Mouse (Mus musculus): Measurements from ENCODE around the gene Trpc7. TPM values are rescaled to one million over a fixed set of nuclear protein-coding genes. Genes with fewer than 3 reads are reported as not detected.

The Trpc7 gene
- polyA plus RNA-seq (2015; fragmentation: Nextera tagmentation; extraction: Ambion mirVana) = 0.20 and 0.24 TPM in 2 replicates

DNA sequence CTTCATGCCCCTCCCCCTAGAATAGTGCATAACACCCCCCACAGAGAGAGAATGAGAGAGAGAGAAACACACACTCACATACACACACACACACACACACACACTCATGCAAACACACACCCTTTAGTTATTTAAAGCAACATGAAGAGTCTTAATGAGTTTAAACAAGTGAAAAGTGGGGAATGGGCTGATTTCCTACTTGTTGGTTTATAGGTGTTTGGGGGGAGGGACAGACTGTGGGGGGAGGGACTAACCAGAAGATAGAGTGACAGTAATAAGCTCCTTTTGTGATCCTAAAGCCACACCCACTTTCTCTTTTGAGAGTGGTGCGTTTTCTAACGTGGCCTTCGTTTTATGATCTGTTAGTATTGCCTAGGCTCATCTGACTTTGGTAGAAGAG lies at the start of gene Trpc7:
TSS of gene Trpc7 (minus strand) at position 101 of the 400 bp plus-strand sequence.
- H3K4me2 ChIP-seq (replicated peaks; ENCODE audit: low read depth) = no peak within 1 kb of the TSS
- no peak for TF ChIP-seq CTCF (IDR thresholded peaks at IDR 0.05; ENCODE audit: low read depth)
- 36% methylated on average over 3 of the region's 3 CpGs for WGBS

GRCm38 (mm10) chr13:56939261-56939660 lies 43.5 kb upstream of the Trpc7 start:
- H3K27me3 ChIP-seq (replicated peaks; ENCODE audit: control insufficient read depth, insufficient read depth, low read length) = no peaks in the 10 kb centered on the region
- TF ChIP-seq CTCF (IDR thresholded peaks at IDR 0.05; ENCODE audit: low read depth) = no peak
- ATAC-seq = no peak
- H3K4me3 ChIP-seq (ENCODE audit: low read depth, low read length) = no peak overlapping the region
- no peak overlapping the region for H3K9ac ChIP-seq (ENCODE audit: low read depth, low read length)
- no peak overlapping the region for H3K4me2 ChIP-seq (replicated peaks; ENCODE audit: low read depth)
- H3K4me1 ChIP-seq (replicated peaks; ENCODE audit: control insufficient read depth, insufficient read depth, low read length) = no peaks in the 10 kb centered on the region
- H3K9me3 ChIP-seq (ENCODE audit: control insufficient read depth) = no peaks in the 10 kb centered on the region
- H3K27ac ChIP-seq (ENCODE audit: low read depth, low read length) = no peak overlapping the region
- H3K36me3 ChIP-seq (ENCODE audit: control insufficient read depth, insufficient read depth) = no peaks in the 10 kb centered on the region
- 77% methylated on average over 11 of the region's 11 CpGs for WGBS

More for the DNA sequence above, at the start of gene Trpc7:
- H3K36me3 ChIP-seq (ENCODE audit: control insufficient read depth, insufficient read depth) = no peaks in the 10 kb centered on the region
- no peak within 1 kb of the TSS for H3K9ac ChIP-seq (ENCODE audit: low read depth, low read length)
- H3K4me1 ChIP-seq (replicated peaks; ENCODE audit: control insufficient read depth, insufficient read depth, low read length) = no peaks in the 10 kb centered on the region
- H3K9me3 ChIP-seq (ENCODE audit: control insufficient read depth) = no peaks in the 10 kb centered on the region
- no peaks in the 10 kb centered on the region for H3K27me3 ChIP-seq (replicated peaks; ENCODE audit: control insufficient read depth, insufficient read depth, low read length)
- no peak within 1 kb of the TSS for H3K27ac ChIP-seq (ENCODE audit: low read depth, low read length)
- H3K4me3 ChIP-seq (ENCODE audit: low read depth, low read length) = no peak within 1 kb of the TSS
- ATAC-seq = no peak

DNA sequence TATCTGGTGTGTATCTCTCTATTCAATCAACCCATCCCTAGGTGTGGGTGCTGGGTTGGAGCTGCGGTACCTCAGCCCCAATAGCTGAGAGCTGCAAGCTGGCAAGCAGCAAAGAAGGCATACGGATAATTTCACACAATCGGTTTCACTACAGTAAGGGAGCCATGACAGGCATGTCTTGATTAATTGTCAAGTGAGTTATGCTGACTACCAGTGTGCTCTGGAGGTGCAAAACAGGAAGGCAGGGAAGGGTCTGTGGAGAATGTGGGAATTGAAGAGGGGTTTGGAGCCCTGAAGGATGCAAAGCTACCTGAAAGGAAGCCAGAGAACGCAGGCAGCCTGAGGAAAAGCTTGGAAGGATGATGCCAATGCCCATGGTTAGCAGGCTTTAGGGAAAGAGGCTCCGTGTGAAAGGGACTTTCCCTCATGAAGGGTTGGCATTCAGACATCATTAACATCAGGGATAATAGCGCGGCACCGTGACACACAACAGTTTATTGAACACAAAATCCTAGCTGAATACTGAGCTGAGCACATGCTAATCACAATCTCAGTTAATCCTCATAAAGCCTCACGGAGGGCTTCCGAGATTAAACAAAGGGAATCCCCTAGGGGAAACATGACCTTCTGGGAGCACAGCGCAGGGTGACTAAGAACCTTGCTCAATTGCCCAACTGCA lies 38.2 kb upstream of the Trpc7 start:
- WGBS = 73% methylated on average over 11 of the region's 11 CpGs
- no peaks in the 10 kb centered on the region for H3K9me3 ChIP-seq (ENCODE audit: control insufficient read depth)
- no peak for ATAC-seq
- no peaks in the 10 kb centered on the region for H3K36me3 ChIP-seq (ENCODE audit: control insufficient read depth, insufficient read depth)
- no peaks in the 10 kb centered on the region for H3K27me3 ChIP-seq (replicated peaks; ENCODE audit: control insufficient read depth, insufficient read depth, low read length)
- TF ChIP-seq CTCF (IDR thresholded peaks at IDR 0.05; ENCODE audit: low read depth) = no peak
- no peak overlapping the region for H3K4me3 ChIP-seq (ENCODE audit: low read depth, low read length)
- no peak overlapping the region for H3K4me2 ChIP-seq (replicated peaks; ENCODE audit: low read depth)
- no peak overlapping the region for H3K27ac ChIP-seq (ENCODE audit: low read depth, low read length)
- H3K4me1 ChIP-seq (replicated peaks; ENCODE audit: control insufficient read depth, insufficient read depth, low read length) = no peaks in the 10 kb centered on the region
- H3K9ac ChIP-seq (ENCODE audit: low read depth, low read length) = no peak overlapping the region

- Histone ChIP-seq H3K36me3 (ENCODE audit: control insufficient read depth, insufficient read depth) (no peaks in the 10 kb centered on the region), H3K9ac (ENCODE audit: low read depth, low read length) (no peak overlapping the region), H3K4me3 (ENCODE audit: low read depth, low read length) (no peak overlapping the region), H3K4me1 (replicated peaks; ENCODE audit: control insufficient read depth, insufficient read depth, low read length) (no peaks in the 10 kb centered on the region), H3K27me3 (replicated peaks; ENCODE audit: control insufficient read depth, insufficient read depth, low read length) (no peaks in the 10 kb centered on the region), H3K27ac (ENCODE audit: low read depth, low read length) (no peak overlapping the region), H3K4me2 (replicated peaks; ENCODE audit: low read depth) (no peak overlapping the region), H3K9me3 (ENCODE audit: control insufficient read depth) (no peaks in the 10 kb centered on the region)
- 98% methylated on average over 2 of the region's 2 CpGs for WGBS
- no peak for ATAC-seq
- TF ChIP-seq CTCF (IDR thresholded peaks at IDR 0.05; ENCODE audit: low read depth) = no peak
Observed at GRCm38 (mm10) chr13:56930421-56930820, 34.6 kb upstream of the Trpc7 start.

DNA sequence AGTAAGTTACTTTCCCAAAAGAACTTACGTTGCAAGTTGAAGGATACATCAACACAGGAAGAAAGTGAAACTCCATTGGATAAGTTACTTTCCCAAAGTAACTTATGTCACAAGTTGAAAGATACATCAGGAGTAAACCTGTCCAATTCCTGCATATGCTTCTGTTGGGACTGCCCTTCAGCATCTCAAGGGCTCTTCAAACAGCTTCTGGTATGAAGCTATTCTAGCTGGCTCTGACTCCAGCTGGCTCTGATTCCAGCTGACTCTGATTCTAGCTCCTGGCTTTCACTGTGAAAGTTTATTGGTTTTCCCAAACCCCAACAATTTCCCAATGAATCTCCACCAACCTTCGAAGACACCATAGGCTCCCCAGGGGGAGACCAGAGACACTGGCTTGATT lies 27.2 kb upstream of the Trpc7 start:
- Histone ChIP-seq H3K4me2 (replicated peaks; ENCODE audit: low read depth) (no peak overlapping the region), H3K4me1 (replicated peaks; ENCODE audit: control insufficient read depth, insufficient read depth, low read length) (no peaks in the 10 kb centered on the region), H3K27ac (ENCODE audit: low read depth, low read length) (no peak overlapping the region), H3K36me3 (ENCODE audit: control insufficient read depth, insufficient read depth) (no peaks in the 10 kb centered on the region), H3K27me3 (replicated peaks; ENCODE audit: control insufficient read depth, insufficient read depth, low read length) (no peaks in the 10 kb centered on the region), H3K9ac (ENCODE audit: low read depth, low read length) (no peak overlapping the region), H3K4me3 (ENCODE audit: low read depth, low read length) (no peak overlapping the region), H3K9me3 (ENCODE audit: control insufficient read depth) (no peaks in the 10 kb centered on the region)
- ATAC-seq = no peak
- TF ChIP-seq CTCF (IDR thresholded peaks at IDR 0.05; ENCODE audit: low read depth) = no peak
- WGBS = 70% methylated on average over 2 of the region's 2 CpGs

- no peak for TF ChIP-seq CTCF (IDR thresholded peaks at IDR 0.05; ENCODE audit: low read depth)
- Histone ChIP-seq H3K9me3 (ENCODE audit: control insufficient read depth) (no peaks in the 10 kb centered on the region), H3K4me3 (ENCODE audit: low read depth, low read length) (no peak overlapping the region), H3K27ac (ENCODE audit: low read depth, low read length) (no peak overlapping the region), H3K4me1 (replicated peaks; ENCODE audit: control insufficient read depth, insufficient read depth, low read length) (no peaks in the 10 kb centered on the region), H3K9ac (ENCODE audit: low read depth, low read length) (no peak overlapping the region), H3K4me2 (replicated peaks; ENCODE audit: low read depth) (no peak overlapping the region), H3K27me3 (replicated peaks; ENCODE audit: control insufficient read depth, insufficient read depth, low read length) (no peaks in the 10 kb centered on the region), H3K36me3 (ENCODE audit: control insufficient read depth, insufficient read depth) (no peaks in the 10 kb centered on the region)
- ATAC-seq = no peak
- WGBS = 74% methylated on average over 3 of the region's 3 CpGs
Observed at GRCm38 (mm10) chr13:56921251-56921650, 25.5 kb upstream of the Trpc7 start.

All from intestine, postnatal 0 days (tissue).